Mouse (Mus musculus) c-Kit-negative CD71-positive TER-119-positive erythroid progenitor cells, embryonic 14.5 days (primary cell): Measurements from ENCODE around the gene Dirc2.

Experiments used
- DNase-seq: peaks from one replicate; pipeline ENCODE4 v3.0.0-alpha.2; 2013; ENCODE audit warnings: low read depth, low spot score

Gene Dirc2

DNA sequence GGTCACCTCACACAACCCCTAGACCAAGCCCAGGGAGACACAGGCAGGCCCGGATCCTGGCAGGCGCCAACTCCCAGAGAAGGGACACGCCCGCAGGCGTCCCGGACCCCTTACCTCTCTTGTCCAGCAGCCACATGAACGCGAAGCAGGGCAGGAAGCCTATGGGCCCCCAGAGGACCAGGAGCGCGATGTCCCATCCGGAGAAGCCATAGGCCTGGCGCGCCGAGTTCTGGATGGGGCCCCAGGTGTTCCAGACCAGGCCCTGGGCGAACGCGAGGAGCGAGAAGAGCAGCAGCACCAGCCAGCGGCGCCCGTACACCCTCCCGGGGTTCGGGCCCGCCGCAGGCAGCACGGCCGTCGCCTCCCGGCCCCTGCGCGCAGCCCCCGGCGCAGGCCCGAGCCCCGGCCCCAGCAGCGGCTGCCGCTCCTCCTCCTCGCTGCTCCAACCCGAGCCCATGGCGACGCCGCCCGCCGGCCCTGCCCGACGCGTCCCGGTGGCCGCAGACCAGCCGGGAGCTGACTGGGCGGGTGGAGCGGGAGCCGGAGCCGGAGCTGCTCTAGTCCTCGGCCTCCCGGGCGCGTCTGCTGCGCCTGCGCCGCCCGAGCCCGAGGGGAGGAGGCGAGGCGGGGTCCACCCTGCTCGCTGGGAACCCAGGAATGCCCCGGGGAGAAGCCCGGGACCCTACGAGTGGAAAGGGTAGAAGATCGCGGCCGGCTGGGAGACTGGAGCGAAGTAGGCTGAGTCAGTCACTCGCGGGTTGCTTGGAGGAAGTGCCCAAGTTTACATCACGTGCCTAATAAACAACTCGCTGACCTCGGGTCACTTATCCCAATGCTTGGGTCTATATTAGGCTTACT is at the start of gene Dirc2:
Gene Dirc2, minus strand, starts transcription at position 572 of the 858 bp plus-strand sequence.
- DNase-seq: peak; percentile 56

GRCm38 (mm10) chr16:35817255-35818089 is 48.3 kb upstream of the Dirc2 start:
- peak; percentile 64 for DNase-seq

GRCm38 (mm10) chr16:35813119-35813518 is 44.0 kb upstream of the Dirc2 start:
- DNase-seq: no peak

DNA sequence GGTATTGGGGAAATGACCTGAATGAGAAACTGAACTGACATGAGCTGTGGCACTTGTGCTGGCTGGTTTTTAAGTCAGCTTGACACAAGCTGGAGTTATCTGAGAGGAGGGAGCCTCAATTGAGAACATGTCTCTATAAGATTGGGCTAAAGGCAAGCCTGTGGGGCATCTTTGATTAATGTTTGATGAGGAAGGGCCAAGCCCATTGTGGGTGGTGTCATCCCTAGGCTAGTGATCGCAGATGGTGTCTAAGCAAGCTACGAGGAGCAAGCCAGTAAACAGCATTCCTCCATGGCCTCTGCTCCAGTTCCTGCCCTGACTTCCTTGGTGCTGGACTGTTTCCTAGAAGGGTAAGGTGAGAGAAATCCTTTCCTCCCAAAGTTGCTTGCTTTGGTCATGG is 39.7 kb upstream of the Dirc2 start:
- peak; percentile 69 for DNase-seq

- DNase-seq: no peak
Observed at GRCm38 (mm10) chr16:35807663-35807992, 38.5 kb upstream of the Dirc2 start.

DNA sequence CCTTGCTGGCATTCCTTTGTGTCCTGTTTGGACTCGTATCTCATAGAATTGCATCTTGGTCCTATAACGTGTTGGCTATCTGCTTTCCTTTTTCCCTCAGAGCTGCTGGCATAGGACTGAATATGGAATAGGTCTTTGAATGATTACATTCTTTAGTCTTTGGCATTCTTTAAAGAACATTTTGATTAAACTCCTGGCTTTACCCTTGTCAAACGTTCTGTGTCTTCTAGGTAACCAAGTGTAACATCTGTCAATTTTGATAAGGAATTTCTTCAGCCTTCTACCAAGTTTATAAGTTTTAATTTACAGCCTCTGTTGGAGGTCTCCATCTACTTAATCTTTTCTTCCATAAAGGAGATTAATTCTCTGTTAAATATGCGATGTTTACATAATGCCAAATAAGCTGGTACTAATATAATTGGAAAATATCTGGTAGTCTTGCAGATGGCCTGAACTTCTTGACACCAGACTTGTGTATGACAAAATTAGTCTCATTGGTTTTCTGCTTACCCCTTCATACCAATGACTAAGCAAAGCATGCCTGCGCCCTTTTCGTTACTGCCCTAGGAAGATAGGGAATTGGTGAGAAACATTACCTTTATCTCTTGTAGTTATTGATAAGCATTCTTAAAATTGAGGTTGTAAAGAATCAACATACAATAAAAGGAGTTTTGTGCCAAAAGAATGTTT is 38.0 kb upstream of the Dirc2 start:
- DNase-seq: peak; percentile 79

DNA sequence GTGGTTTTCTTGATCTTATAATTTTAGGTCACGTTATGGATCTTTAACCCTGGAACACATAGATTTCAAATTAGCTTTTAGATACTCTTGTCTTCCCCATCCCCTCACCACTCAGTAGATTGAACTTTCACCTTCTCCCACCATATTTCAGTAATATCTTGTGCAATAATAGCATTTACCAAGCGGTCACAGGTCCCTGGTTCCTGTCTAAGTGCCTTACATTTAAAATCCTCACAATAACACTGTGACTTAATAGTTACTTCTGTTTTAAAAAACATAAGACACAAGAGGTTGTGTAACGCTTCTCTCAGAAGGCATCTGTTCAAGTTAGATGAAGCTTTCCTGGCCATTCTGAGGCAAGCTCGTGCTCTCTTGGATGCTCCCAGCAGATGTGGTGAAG is 34.6 kb upstream of the Dirc2 start:
- DNase-seq: no peak

DNA sequence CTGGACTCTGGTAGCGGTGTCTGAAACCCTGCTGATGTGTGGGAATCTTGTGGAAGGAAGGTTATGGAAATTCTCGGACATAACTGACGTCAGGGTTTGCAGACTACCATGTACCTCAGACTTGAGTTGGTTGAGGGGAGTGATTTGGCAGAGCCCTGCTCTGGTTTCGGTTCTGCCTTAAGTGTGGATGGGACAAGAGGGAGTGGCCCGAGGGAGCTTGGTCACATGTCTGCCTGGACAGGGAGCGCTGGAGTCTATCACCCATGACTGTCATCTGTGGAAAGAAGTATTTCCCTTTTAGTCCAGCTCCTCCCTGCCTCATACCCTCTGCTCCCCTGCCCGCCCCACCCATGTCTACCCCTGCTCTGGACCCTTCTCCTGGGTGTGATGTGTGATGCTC is 33.0 kb upstream of the Dirc2 start:
- DNase-seq: no peak

DNA sequence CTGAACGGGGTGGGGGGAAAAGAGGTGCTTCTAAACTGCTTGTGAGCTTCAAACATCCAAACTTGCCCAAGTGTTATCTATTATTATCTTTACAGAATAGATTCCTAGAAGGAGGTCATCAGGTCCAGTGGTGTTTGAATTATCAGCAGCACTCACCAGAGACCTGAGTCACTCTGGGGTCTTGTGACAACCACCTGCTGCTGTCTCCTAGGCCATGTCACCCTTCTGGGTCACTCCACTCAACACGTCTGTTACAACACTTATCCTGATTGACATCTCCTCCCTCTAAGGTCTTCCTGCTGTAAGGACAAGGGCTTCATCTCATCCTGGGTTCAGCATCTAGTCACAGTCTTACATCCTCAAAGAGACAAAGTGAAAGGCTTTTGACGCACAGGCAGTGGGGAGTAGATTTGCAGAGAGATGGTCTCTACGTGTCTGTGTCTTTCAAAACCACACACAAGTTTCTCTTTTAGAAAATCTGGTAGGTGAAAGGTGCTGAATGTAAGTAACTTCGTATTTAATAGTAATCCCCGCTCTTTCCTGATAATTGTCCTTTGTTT is 22.9 kb upstream of the Dirc2 start:
- DNase-seq: no peak

GRCm38 (mm10) chr16:35788330-35788729 is 19.2 kb upstream of the Dirc2 start:
- no peak for DNase-seq

DNA sequence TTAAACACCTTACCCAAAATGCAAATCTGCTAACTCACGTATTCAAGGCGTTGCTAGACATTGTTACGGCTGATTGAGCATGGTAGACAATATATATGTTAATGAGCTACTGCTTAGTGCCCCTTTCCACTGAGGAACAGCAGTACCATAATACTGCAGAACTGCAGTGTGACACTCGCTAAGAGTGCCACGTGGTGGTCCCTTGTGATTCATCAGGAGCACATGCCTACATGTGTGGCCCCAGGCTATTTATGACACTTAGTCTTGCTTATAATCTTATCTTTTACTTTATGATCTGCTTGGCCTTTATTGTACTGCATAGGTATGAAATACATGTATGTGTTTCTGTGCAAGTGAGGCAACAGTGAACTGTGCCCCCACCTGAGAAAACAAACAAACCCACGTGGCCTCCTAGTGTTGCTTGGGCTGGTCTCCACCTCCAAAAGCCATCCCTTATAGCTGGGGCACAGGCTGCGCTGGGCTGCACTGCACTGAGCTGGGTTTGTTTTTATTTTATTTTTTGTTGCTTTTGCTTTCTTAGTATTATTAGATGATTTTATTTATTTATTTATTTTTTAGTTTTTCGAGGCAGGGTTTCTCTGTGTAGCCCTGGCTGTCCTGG is 18.5 kb upstream of the Dirc2 start:
- DNase-seq: no peak

- no peak for DNase-seq
Observed at GRCm38 (mm10) chr16:35787163-35787562, 18.0 kb upstream of the Dirc2 start.

DNA sequence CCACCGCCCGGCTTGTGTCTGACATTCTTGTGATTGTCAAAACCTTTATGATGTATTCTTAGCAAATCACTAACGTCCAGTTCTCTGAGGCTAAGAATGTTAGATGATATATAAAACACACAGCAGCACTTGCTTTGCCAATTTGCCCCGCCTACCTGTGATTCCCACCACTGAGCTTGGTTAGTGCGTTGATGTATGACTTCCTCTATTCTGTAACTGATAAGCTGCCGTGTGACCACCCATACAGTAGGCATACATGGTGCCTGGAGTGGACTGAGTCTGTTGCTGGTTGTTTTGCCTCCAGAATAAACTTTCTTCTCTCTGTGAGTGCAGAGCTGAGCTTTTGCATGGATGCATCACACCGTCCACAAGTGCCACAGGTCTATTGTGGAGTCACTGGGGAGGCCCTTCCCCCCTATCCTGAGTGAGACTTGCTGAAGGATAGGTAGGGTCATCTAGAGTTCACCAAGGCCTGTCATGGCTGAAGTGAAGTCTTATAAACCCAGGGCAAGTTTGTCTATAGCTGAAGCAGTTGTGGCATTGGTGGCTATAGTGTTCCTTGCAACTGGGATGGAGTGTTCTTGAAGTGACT is 15.1 kb upstream of the Dirc2 start:
- no peak for DNase-seq

DNA sequence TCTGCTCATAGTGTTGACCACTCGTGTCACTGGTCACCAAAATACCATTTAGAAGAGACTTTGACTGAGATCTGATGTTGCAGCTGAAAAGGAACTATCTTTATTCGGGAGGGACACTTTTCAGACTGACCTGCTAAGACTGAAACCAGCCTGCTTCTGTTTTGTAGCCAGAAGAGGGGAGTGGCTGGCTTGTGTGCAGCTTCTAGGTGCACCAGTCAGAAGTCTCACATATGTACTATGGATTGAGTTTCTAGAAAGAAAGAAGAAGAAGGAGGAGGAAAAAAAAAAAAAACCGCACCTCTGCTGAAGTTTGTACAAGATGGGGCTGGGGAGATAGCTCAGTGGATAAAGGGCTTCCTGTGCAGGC is 14.0 kb upstream of the Dirc2 start:
- no peak for DNase-seq

DNA sequence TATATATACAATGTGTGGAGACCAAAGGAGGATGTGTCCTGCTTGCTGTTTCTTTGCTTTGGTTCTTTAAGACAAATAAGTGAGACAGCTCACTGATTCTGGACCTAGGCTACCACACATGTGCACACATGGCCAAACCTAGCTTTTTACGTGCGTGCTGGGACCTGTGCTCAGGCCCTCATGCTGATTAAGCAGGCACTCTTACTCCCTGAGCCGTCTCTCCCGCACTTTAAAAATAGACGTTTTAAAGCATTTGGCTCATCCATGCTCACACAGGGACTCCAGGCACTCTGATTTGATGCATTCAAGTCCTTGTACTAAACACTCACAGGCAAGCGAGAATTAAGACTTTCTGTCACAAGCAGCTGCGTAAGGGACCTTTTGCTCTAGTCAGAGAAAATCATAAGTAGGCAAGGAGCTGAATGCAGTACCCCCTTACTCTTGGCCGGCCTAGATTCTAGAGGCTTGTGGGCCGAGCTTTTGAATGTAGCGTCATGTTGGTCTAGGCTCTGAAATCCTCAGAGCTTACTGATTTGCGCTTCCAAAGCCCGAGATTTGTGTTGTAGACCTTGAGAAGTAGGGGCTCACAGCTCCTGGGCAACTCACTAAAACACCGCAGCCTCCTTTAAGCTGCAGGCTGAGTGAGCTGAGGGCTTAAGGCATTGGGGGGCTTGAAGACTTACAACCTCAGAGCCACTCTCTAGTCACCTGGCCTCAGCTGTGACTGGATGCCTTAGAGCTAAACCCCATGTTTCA is 13.5 kb upstream of the Dirc2 start:
- DNase-seq: no peak

DNA sequence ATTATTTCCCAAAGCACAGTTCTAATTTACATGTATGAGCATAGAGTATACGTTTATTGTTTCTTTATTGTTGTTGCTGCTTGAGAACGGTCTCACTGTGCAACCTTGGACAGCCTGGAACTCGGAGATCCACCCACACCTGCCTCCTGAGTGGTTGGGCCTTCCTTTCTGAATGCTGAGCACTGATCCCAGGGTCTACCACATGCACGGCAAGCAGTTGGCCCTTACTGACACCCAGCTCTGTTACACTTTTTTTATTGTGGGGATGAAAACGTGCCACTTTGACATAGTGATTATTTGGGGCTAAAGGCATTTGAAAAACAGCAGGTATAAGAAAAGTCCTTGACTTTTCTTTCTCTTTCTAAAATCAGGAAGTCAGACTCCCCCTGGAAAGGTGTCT is 12.5 kb upstream of the Dirc2 start:
- no peak for DNase-seq

DNA sequence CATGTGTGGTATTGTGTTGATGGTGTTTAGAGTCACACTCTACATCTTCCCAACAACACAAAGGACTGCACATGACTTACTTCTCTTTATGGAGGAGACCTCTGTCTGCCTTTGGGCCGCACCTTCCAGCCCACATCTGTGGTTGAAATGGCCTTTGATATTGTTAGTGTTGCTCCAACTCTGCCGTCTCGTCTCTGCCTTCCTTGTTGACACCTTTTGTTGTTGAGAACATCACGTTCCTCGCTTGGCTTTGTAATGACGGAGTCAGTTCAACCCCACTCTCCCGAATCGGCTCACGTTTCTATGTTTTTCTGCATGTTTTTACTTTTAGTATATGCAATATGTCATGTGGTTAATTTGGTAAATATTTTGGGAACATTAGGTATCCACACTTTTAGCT is 11.9 kb upstream of the Dirc2 start:
- DNase-seq: no peak

DNA sequence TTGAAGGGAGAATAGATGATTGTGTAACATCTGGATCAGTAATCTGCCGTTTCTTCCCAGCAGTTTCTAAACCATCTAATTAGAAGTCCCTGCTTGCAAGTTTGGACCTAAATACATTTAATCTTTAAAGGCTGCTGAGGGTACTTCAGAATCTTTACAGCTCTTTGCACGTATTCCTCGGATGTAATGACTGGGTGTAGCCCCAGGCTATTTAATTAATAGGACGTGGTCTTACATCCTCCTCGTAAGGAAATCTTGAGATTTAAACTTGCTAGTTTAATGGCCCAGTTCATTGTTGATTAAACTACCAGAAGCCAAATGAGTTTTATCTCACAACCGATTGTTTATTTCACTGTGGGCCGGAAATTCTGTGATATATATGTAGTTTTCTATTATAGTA is 10.5 kb upstream of the Dirc2 start:
- no peak for DNase-seq

GRCm38 (mm10) chr16:35777768-35778167 is 8.6 kb upstream of the Dirc2 start:
- DNase-seq: no peak

DNA sequence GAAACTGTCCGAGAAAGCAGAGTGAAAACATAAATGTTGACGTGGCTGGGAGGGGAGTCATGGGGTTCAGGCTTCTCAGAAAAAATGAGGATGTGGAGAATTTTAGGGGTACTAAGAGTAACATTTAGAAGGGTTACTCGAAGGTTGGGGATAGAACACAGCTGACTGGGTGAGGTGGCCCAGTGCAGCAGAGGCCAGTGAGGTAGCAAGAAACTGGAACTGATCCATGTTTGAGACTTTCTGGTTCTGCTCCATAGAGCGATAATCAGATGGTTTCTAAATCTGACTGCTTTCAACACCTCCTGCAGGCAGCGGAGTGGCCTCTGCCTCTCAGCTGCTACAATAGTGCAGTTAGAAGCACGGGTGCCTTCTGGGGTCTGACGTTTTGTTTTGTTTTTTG is 7.6 kb upstream of the Dirc2 start:
- no peak for DNase-seq

DNA sequence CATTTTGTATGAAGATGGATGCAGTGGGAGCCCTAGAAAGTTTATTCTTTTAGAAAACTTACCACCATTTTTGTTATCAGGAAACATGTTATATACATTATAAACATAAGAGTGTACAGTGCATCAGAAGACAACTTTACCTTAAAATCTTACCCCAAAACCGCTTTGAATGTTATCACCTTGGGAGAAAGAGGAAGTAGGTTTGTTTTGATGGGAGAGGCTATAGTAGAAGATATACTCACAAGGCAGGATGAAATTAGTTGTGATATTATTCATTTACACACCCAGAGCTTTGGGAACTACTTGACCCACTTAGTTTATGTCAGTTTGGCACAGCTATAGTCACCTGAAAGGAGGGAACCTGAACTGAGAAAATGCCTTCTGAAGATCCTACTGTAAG is 6.7 kb upstream of the Dirc2 start:
- no peak for DNase-seq
